ENCODE assay signal across 11 mouse cellular contexts in genomic region chr10:81036251-81036650, GRCm38 (mm10). TPM values are rescaled to one million over a fixed set of nuclear protein-coding genes. Genes with fewer than 3 reads are reported as not detected.
DNase-seq lines count a peak whose midpoint lies in the region; ATAC-seq and TF ChIP-seq lines count a peak whose summit lies in the region.
"Had no signal": no experiment of that assay in that cellular context is flagged by ENCODE, and none has a peak within 500 bp of the region (broad histone marks: within the 10 kb centered on the region; RNA-seq: fewer than 3 reads in every experiment).

No protein-coding gene starts in this region.

- DNase-seq in cerebellum, adult 9-10 months = peak; percentile 58
- DNase-seq in cerebellum, postnatal 4 days (ENCODE audit: low spot score in 2 of 2) = no peak
- peak; percentile 45 for DNase-seq in kidney, postnatal 10 days
- peak; percentile 49 for DNase-seq in CH12.LX (ENCODE audit: extremely low read depth)
- DNase-seq in liver, embryonic 13.5 days = no peak
- DNase-seq in spleen, adult 18-20 months = no peak
- no peak for DNase-seq in gastrocnemius, postnatal 36 days
- DNase-seq: cerebellum, adult 11 months had no signal

- no peak overlapping the region for H3K9ac ChIP-seq in kidney, embryonic 14.5 days (ENCODE audit: low read depth, low read length)
- H3K9ac ChIP-seq in CH12.LX (ENCODE audit: insufficient read depth, low read depth) = no peak overlapping the region
- H3K9ac ChIP-seq in liver, embryonic 13.5 days = no peak overlapping the region

- H3K4me3 ChIP-seq in kidney, embryonic 14.5 days (ENCODE audit: low read length) = no peak overlapping the region
- no peak overlapping the region for H3K4me3 ChIP-seq in CH12.LX (replicated peaks in 1 of 3; ENCODE audit: low read depth in 2 of 3, low read length in 2 of 3, poor library complexity in 1 of 3)
- peak overlapping the region; percentile 80; the same call in 1 of the 2 replicates for H3K4me3 ChIP-seq in liver, embryonic 13.5 days (replicated peaks)

- ATAC-seq in kidney, embryonic 14.5 days (ENCODE audit: low FRiP score, low TSS enrichment) = no peak
- ATAC-seq in liver, embryonic 13.5 days (ENCODE audit: low read depth) = no peak

- dilution Hi-C loops in CH12.LX (cut with MboI; ENCODE audit: extremely low pct_ligation_motif_present, extremely low pct_unique_long_range_greater_than_20kb, low sequenced_read_pairs) = no loop called here

- intact Hi-C loops in gastrocnemius, postnatal 36 days (cut with DNase I) = no loop called here

- no peak overlapping the region for H3K27ac ChIP-seq in kidney, embryonic 14.5 days (ENCODE audit: low read depth, low read length)
- H3K27ac ChIP-seq in CH12.LX (ENCODE audit: insufficient read depth, low read depth) = no peak overlapping the region
- H3K27ac ChIP-seq in liver, embryonic 13.5 days = no peak overlapping the region

- peak in 1 of 2 experiments; percentile 59; a peak in 2 of 4 replicates for TF ChIP-seq CTCF in CH12.LX (conservative IDR thresholded peaks at IDR 0.05 in 1 of 2, IDR thresholded peaks at IDR 0.05 in 1 of 2; ENCODE audit: low read depth in 2 of 2, low read length in 2 of 2)

- no peaks in the 10 kb centered on the region for H3K79me2 ChIP-seq in CH12.LX (replicated peaks; ENCODE audit: control insufficient read depth, extremely low read depth, insufficient read depth, poor library complexity, severe bottlenecking)

- H3K4me1 ChIP-seq in kidney, embryonic 14.5 days (ENCODE audit: control insufficient read depth, insufficient read depth, low read length) = no peaks in the 10 kb centered on the region
- H3K4me1 ChIP-seq in CH12.LX (ENCODE audit: control insufficient read depth in 1 of 2, insufficient read depth in 2 of 2) = peaks cover 0 to 5% of the 10 kb centered on the region in 2 experiments; a peak in 2 of 4 replicates
- H3K4me1 ChIP-seq in liver, embryonic 13.5 days (replicated peaks) = peaks cover 8% of the 10 kb centered on the region

- in situ Hi-C loops in CH12.LX (cut with MboI; ENCODE audit: low pct_ligation_motif_present, low pct_unique_long_range_greater_than_20kb, low sequenced_read_pairs) = no loop called here

- TF ChIP-seq POLR2A in CH12.LX (IDR thresholded peaks at IDR 0.05; ENCODE audit: low read depth, low read length) = no peak

- H3K27me3 ChIP-seq in kidney, embryonic 14.5 days (ENCODE audit: control insufficient read depth, insufficient read depth, low read length) = no peaks in the 10 kb centered on the region
- H3K27me3 ChIP-seq in CH12.LX (replicated peaks) = no peaks in the 10 kb centered on the region
- no peaks in the 10 kb centered on the region for H3K27me3 ChIP-seq in liver, embryonic 13.5 days
- H3K27me3 ChIP-seq: midbrain, embryonic 13.5 days had no signal

- no peak for TF ChIP-seq EP300 in CH12.LX (IDR thresholded peaks at IDR 0.05; ENCODE audit: low read length)

- peak; percentile 14 for TF ChIP-seq RAD21 in CH12.LX (IDR thresholded peaks at IDR 0.05; ENCODE audit: low read depth, low read length)

- 80% methylated on average over 7 of the region's 7 CpGs for WGBS in kidney, embryonic 14.5 days
- WGBS in liver, embryonic 13.5 days (ENCODE audit: insufficient replicate concordance) = 71% methylated on average over 7 of the region's 7 CpGs

- peaks cover 8% of the 10 kb centered on the region for H3K36me3 ChIP-seq in kidney, embryonic 14.5 days (ENCODE audit: control insufficient read depth, insufficient read depth, low read length)
- peaks cover 0 to 29% of the 10 kb centered on the region in 2 experiments for H3K36me3 ChIP-seq in CH12.LX (replicated peaks in 1 of 2; ENCODE audit: control insufficient read depth in 1 of 2, insufficient read depth in 1 of 2, low read length in 1 of 2)
- peaks cover 10% of the 10 kb centered on the region for H3K36me3 ChIP-seq in liver, embryonic 13.5 days

- H3K4me2 ChIP-seq in kidney, embryonic 14.5 days (replicated peaks; ENCODE audit: low read depth, low read length) = no peak overlapping the region
- H3K4me2 ChIP-seq in CH12.LX (ENCODE audit: insufficient read depth, low read depth, poor library complexity, severe bottlenecking) = no peak overlapping the region
- H3K4me2 ChIP-seq in liver, embryonic 13.5 days = peak overlapping the region; percentile 78

- H3K9me3 ChIP-seq in kidney, embryonic 14.5 days (ENCODE audit: control insufficient read depth, low read length) = no peaks in the 10 kb centered on the region
- H3K9me3 ChIP-seq in CH12.LX (replicated peaks; ENCODE audit: low read length) = no peaks in the 10 kb centered on the region
- H3K9me3 ChIP-seq in liver, embryonic 13.5 days (replicated peaks) = no peaks in the 10 kb centered on the region
- H3K9me3 ChIP-seq: midbrain, embryonic 13.5 days had no signal

TF ChIP-seq in CH12.LX, 34 proteins besides CTCF, POLR2A, EP300 and RAD21:
- TF ChIP-seq IRF4 (IDR thresholded peaks at IDR 0.05; ENCODE audit: low read depth, low read length) (no peak), SMC3 (IDR thresholded peaks at IDR 0.05; ENCODE audit: low read depth, low read length) (peak; percentile 29; the same call in 1 of the 2 replicates), USF2 (conservative IDR thresholded peaks at IDR 0.05; ENCODE audit: low read depth, low read length) (no peak)

RNA-seq across cellular contexts. Expression of gene Slc39a3, which starts 1.0 kb away (rescaled TPM):
- 6.4 and 9.1 TPM in 2 replicates for polyA plus RNA-seq in kidney, embryonic 14.5 days (2014; fragmentation: Nextera tagmentation; extraction: Ambion mirVana)
- total RNA-seq in CH12.LX (2012; rRNA removed) (6.3 and 7.2 TPM in 2 replicates), CH12.LX (2014; rRNA removed) (3.5 and 3.9 TPM in 2 replicates)
- 4.2 and 4.3 TPM in 2 replicates for polyA plus RNA-seq in CH12.LX (2012; ENCODE audit: insufficient read length, low read depth)
- polyA plus RNA-seq in liver, embryonic 13.5 days (2015; fragmentation: Nextera tagmentation; extraction: Ambion mirVana) = 5.7 and 5.8 TPM in 2 replicates
- 10 to 100 TPM; 11.7 to 12.0 TPM for total RNA-seq in gastrocnemius, postnatal 36 days (2021)

RNA-seq across cellular contexts. Expression of gene Diras1, which starts 10.8 kb away (rescaled TPM):
- 0.37 TPM in 1 of 2 replicates, not detected in the other for polyA plus RNA-seq in kidney, embryonic 14.5 days (2014; fragmentation: Nextera tagmentation; extraction: Ambion mirVana)
- total RNA-seq in CH12.LX (2012; rRNA removed) (not detected in 2 replicates), CH12.LX (2014; rRNA removed) (not detected in 2 replicates)
- polyA plus RNA-seq in CH12.LX (2012; ENCODE audit: insufficient read length, low read depth) = not detected in 2 replicates
- polyA plus RNA-seq in liver, embryonic 13.5 days (2015; fragmentation: Nextera tagmentation; extraction: Ambion mirVana) = 0.06 TPM in 1 of 2 replicates, not detected in the other
- total RNA-seq in gastrocnemius, postnatal 36 days (2021) = under 1 TPM in 1 of 2 experiments, not detected in 1; 0.08 TPM
- polyA plus RNA-seq: heart, postnatal 0 days had no signal

RNA-seq across cellular contexts. Expression of gene Gng7, which starts 21.5 kb away (rescaled TPM):
- 2.2 and 4.8 TPM in 2 replicates for polyA plus RNA-seq in kidney, embryonic 14.5 days (2014; fragmentation: Nextera tagmentation; extraction: Ambion mirVana)
- total RNA-seq in CH12.LX (2012; rRNA removed) (0.46 and 0.47 TPM in 2 replicates), CH12.LX (2014; rRNA removed) (not detected in 2 replicates)
- polyA plus RNA-seq in CH12.LX (2012; ENCODE audit: insufficient read length, low read depth) = 0.24 and 0.68 TPM in 2 replicates
- polyA plus RNA-seq in liver, embryonic 13.5 days (2015; fragmentation: Nextera tagmentation; extraction: Ambion mirVana) = 0.44 and 0.46 TPM in 2 replicates
- total RNA-seq in gastrocnemius, postnatal 36 days (2021) = under 1 TPM; 0.57 to 0.64 TPM

RNA-seq across cellular contexts. Expression of gene Sgta, which starts 23.7 kb away (rescaled TPM):
- polyA plus RNA-seq in kidney, embryonic 14.5 days (2014; fragmentation: Nextera tagmentation; extraction: Ambion mirVana) = 140 and 196 TPM in 2 replicates
- 104 and 110 TPM in 2 replicates for total RNA-seq in CH12.LX (2012; rRNA removed)
- 61.1 and 67.6 TPM in 2 replicates for total RNA-seq in CH12.LX (2014; rRNA removed)
- polyA plus RNA-seq in CH12.LX (2012; ENCODE audit: insufficient read length, low read depth) = 118 and 123 TPM in 2 replicates
- polyA plus RNA-seq in liver, embryonic 13.5 days (2015; fragmentation: Nextera tagmentation; extraction: Ambion mirVana) = 69.1 and 71.6 TPM in 2 replicates
- 10 to 100 TPM; 86.2 to 89.5 TPM for total RNA-seq in gastrocnemius, postnatal 36 days (2021)

RNA-seq across cellular contexts. Expression of gene Thop1, which starts 33.6 kb away (rescaled TPM):
- 50.6 and 58.9 TPM in 2 replicates for polyA plus RNA-seq in kidney, embryonic 14.5 days (2014; fragmentation: Nextera tagmentation; extraction: Ambion mirVana)
- total RNA-seq in CH12.LX (2012; rRNA removed) = 123 and 136 TPM in 2 replicates
- 70.9 and 81.1 TPM in 2 replicates for total RNA-seq in CH12.LX (2014; rRNA removed)
- polyA plus RNA-seq in CH12.LX (2012; ENCODE audit: insufficient read length, low read depth) = 94.5 and 105 TPM in 2 replicates
- polyA plus RNA-seq in liver, embryonic 13.5 days (2015; fragmentation: Nextera tagmentation; extraction: Ambion mirVana) = 35.1 and 38.2 TPM in 2 replicates
- total RNA-seq in gastrocnemius, postnatal 36 days (2021) = 10 to 100 TPM; 20.3 to 24.9 TPM

Comparison
In these comparisons a context has a peak if more than half of its experiments do, and no peak if none do; other contexts are left out.
1. DNase-seq: peak in cerebellum, adult 9-10 months (single experiment), kidney, postnatal 10 days (single experiment) and CH12.LX (single experiment); none in cerebellum, postnatal 4 days (0 of 2), liver, embryonic 13.5 days (single experiment), spleen, adult 18-20 months (0 of 2) and gastrocnemius, postnatal 36 days (0 of 2).